9 mouse cellular contexts compared by ENCODE assay signal in the genomic region with DNA sequence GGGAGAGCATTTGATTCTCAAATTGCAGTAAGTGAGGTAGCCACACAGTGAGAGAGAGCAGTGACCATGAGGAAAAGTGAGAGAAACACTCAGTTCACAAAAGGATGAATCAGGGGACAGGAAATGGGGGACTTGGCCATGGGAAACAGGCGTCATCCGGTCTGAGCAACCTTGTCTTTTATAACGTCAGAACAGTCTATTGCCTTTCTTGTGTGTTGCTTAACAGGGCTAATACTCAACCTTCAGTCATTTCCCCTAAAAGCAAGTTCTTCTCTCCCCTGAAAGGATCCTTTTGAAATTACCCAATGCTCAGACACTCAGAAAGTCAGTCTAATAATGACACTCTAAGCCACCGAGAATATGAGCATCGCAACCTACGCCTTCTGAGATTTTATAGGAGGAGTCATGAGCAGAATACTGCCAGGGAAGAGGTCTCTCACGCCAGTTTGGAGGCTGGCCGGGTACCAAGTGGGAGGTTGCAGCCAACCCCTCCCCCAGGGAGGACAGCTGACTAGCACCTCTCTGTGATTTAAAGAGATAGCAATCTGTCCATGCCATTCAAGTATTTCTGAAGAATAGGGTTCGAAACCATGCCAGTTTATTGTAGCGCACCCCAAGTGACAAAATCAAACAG.
DNase-seq lines count a peak whose midpoint lies in the region; ATAC-seq and TF ChIP-seq lines count a peak whose summit lies in the region.
"Had no signal": no experiment of that assay in that cellular context is flagged by ENCODE, and none has a peak within 500 bp of the region (broad histone marks: within the 10 kb centered on the region; RNA-seq: fewer than 3 reads in every experiment).

No protein-coding gene starts in this region.

- no peak overlapping the region for H3K27ac ChIP-seq in hindbrain, postnatal 0 days
- no peak overlapping the region for H3K27ac ChIP-seq in hindbrain, embryonic 13.5 days
- H3K27ac ChIP-seq in midbrain, embryonic 10.5 days (replicated peaks), result no peak overlapping the region
- H3K27ac ChIP-seq: liver, embryonic 13.5 days had no signal

- ATAC-seq in hindbrain, postnatal 0 days, result peak; percentile 38; the same call in 1 of the 2 replicates
- ATAC-seq in hindbrain, embryonic 13.5 days (ENCODE audit: low FRiP score), result no peak
- ATAC-seq in erythroblast, adult 5-6 weeks (replicated peaks; ENCODE audit: low FRiP score, poor library complexity, severe bottlenecking), result no peak

- no peaks in the 10 kb centered on the region for H3K27me3 ChIP-seq in hindbrain, postnatal 0 days (ENCODE audit: insufficient read depth, low read length)
- no peaks in the 10 kb centered on the region for H3K27me3 ChIP-seq in hindbrain, embryonic 13.5 days
- no peaks in the 10 kb centered on the region; the same call in 1 of the 2 replicates for H3K27me3 ChIP-seq in midbrain, embryonic 10.5 days (ENCODE audit: low read depth, poor library complexity, severe bottlenecking)

- no peaks in the 10 kb centered on the region for H3K9me3 ChIP-seq in hindbrain, postnatal 0 days (ENCODE audit: low read length)
- no peaks in the 10 kb centered on the region for H3K9me3 ChIP-seq in hindbrain, embryonic 13.5 days
- no peaks in the 10 kb centered on the region for H3K9me3 ChIP-seq in midbrain, embryonic 10.5 days (replicated peaks)
- H3K9me3 ChIP-seq: liver, embryonic 13.5 days had no signal

- 49% methylated on average over 10 of the region's 10 CpGs for WGBS in hindbrain, postnatal 0 days
- WGBS in hindbrain, embryonic 13.5 days, result 78% methylated on average over 10 of the region's 10 CpGs
- 82% methylated on average over 10 of the region's 10 CpGs for WGBS in midbrain, embryonic 10.5 days

- H3K9ac ChIP-seq in hindbrain, postnatal 0 days (replicated peaks; ENCODE audit: low read length), result no peak overlapping the region
- H3K9ac ChIP-seq in hindbrain, embryonic 13.5 days, result no peak overlapping the region
- H3K9ac ChIP-seq: liver, embryonic 13.5 days had no signal

- no peak overlapping the region for H3K4me2 ChIP-seq in hindbrain, postnatal 0 days (ENCODE audit: low read depth, low read length)
- no peak overlapping the region for H3K4me2 ChIP-seq in hindbrain, embryonic 13.5 days
- H3K4me2 ChIP-seq: liver, embryonic 13.5 days had no signal

- peak; percentile 68 for DNase-seq in hindbrain, postnatal 0 days (ENCODE audit: low spot score)
- DNase-seq in urinary bladder, postnatal 25 days (ENCODE audit: low spot score), result peak; percentile 45
- DNase-seq in urinary bladder, adult 18-20 months (ENCODE audit: low spot score in 2 of 2), result no peak
- DNase-seq in cerebellum, adult 9-11 months, result peak; percentile 69
- DNase-seq in skeletal muscle tissue, adult 2 months (ENCODE audit: low read depth, low spot score), result peak; percentile 47
- no peak for DNase-seq in midbrain, embryonic 10.5 days (ENCODE audit: low spot score)
- DNase-seq: liver, embryonic 13.5 days had no signal

- no peak for TF ChIP-seq CTCF in hindbrain, postnatal 0 days (IDR thresholded peaks at IDR 0.05; ENCODE audit: low read depth)

- no peaks in the 10 kb centered on the region for H3K36me3 ChIP-seq in hindbrain, postnatal 0 days (ENCODE audit: insufficient read depth, low read length)
- no peaks in the 10 kb centered on the region for H3K36me3 ChIP-seq in hindbrain, embryonic 13.5 days
- H3K36me3 ChIP-seq in midbrain, embryonic 10.5 days, result no peaks in the 10 kb centered on the region
- H3K36me3 ChIP-seq: liver, embryonic 13.5 days had no signal

- no peak overlapping the region for H3K4me3 ChIP-seq in hindbrain, postnatal 0 days (ENCODE audit: low read length)
- no peak overlapping the region for H3K4me3 ChIP-seq in hindbrain, embryonic 13.5 days
- no peak overlapping the region for H3K4me3 ChIP-seq in midbrain, embryonic 10.5 days
- H3K4me3 ChIP-seq: liver, embryonic 13.5 days had no signal

- H3K4me1 ChIP-seq in hindbrain, postnatal 0 days (ENCODE audit: insufficient read depth, low read length), result no peaks in the 10 kb centered on the region
- H3K4me1 ChIP-seq in hindbrain, embryonic 13.5 days (replicated peaks), result peaks cover 11% of the 10 kb centered on the region; the same call in 1 of the 2 replicates
- H3K4me1 ChIP-seq in midbrain, embryonic 10.5 days, result peaks cover 9% of the 10 kb centered on the region

Comparison
In these comparisons a context has a peak if more than half of its experiments do, and no peak if none do; other contexts are left out.
1. DNase-seq: peak in hindbrain, postnatal 0 days (single experiment), urinary bladder, postnatal 25 days (single experiment), cerebellum, adult 9-11 months (single experiment) and skeletal muscle tissue, adult 2 months (single experiment); none in urinary bladder, adult 18-20 months (0 of 2) and midbrain, embryonic 10.5 days (single experiment).